Mouse (Mus musculus): ENCODE results near the gene Zbtb25.

The Zbtb25 gene

DNA sequence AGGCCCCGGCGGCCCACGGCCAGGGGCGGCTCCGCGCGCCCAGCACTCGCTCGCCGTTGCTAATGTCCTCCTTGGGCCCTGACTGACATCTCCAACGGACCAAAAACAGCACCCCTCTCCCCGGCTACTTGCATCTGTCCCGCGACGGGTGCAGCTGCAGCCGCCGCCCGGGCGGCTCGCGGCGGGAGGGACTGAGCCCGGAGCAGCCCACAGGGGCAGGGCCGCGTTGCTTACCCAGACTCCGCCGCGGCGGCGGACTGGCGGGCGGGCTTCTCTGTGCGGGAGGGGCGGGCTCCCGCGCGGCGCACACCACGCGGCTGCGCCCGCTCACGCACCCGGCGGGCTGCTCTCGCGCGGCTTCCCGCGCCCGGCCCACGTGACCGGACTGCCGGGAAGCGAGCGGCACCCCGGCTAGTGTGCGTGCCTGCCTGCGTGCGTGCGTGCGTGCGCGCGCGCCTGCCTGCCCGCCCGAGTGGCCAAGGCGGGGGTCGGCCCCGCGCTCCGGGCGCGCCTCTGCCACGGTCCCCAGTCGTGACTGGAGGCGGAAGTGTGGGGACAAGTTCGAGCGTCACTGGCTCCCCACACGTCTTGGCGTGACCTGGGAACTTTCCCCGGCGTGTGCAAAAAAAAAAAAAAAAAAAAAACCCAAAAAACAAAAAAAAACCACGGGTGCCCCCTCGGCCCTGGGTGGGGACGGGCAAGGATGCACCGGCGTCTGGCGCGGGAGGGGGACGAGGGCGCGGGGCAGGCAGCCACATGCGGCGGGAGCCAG lies at the start of gene Zbtb25:
Gene Zbtb25 (minus strand): TSS at position 397 of the 772 bp plus-strand sequence.
- peak; percentile 86 for DNase-seq (ENCODE audit: extremely low spot score, low spot score)

DNA sequence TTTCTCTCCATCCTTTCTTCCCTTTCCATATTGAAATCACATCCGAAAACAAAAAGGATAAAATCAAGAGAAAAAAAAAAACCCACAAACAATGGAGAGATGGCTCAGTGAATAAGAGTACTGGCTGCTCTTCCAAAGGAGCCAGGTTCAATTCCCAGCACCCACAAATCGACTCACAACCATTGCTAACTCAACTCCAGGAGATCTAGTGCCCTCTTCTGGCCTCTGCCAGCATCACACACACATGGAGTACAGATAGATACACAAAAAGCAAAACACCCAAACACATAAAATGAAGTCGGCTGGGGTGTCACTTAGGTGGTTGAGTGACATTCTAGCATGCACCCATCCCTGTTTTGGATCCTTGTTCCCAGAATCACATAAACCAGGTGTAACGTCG lies 48.9 kb upstream of the Zbtb25 start:
- DNase-seq (ENCODE audit: extremely low spot score, low spot score): no peak

DNA sequence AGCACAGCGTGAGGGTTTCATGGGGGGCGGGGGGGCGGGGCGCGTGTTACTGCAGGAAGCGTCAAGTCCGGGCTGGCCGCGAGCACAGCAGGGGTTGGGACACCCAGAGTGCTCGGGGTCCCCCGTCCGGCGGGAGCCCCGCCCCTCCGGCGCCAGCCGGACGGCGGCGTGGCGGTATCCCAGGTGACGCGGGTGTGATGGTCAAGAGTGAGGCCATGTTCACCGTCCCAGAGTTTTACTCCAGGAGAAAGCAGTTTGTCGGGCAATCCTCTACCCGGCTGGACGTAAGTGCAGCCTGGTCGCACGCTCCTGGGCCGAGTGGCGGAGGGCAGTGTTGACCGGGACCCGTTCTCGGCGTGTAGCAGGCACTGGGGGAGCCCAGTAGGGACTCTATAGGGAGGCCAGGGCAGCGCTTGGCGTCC lies 48.0 kb upstream of the Zbtb25 start, which contains the start of gene Ppp1r36:
Gene Ppp1r36 (plus strand): TSS at position 106 of the 422 bp plus-strand sequence.
- DNase-seq (ENCODE audit: extremely low spot score, low spot score): peak; percentile 56

DNA sequence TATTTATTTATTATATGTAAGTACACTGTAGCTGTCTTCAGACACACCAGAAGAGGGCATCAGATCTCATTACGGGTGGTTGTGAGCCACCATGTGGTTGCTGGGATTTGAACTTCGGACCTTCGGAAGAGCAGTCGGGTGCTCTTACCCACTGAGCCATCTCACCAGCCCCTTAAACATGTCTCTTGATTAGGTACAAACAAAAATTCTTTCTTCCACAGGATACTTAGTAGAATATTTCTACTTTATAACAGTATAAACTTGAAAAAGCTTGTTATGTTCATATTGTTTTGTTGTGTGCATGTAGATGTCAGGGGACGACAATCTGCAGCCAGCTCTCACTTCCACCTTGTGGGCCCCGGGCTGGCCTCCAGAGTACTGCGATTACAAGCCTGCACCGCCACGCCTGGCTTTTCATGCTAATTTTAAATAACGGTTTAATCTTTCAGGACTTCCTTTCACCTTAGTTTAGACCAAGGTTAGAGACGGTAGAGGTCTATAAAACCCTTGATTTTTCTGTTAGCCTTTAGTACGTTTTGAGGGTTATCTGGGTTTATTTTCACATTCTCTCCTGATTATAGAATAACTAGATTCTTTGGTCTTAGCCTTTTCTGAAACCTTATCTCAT lies 46.1 kb upstream of the Zbtb25 start:
- no peak for DNase-seq (ENCODE audit: extremely low spot score, low spot score)

DNA sequence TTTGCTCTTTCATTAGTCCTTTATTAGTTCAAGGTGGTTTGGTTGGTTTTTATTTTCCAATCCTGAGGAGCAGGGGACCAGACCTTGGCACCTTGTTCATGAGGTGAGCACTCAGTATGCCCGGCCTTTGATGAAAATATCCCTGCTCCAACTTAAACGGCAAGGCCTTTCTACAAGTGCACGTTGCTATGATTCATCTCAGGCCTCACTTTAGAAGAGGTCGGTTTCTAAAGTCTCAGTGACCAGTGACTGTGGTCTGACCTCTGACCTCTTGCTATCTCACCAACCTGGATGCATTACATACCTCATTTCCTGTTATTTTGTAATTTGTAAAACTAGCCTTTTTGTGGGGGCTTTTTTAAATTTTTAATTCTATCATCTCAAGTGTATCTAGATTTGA lies 39.8 kb upstream of the Zbtb25 start:
- DNase-seq (ENCODE audit: extremely low spot score, low spot score): no peak

DNA sequence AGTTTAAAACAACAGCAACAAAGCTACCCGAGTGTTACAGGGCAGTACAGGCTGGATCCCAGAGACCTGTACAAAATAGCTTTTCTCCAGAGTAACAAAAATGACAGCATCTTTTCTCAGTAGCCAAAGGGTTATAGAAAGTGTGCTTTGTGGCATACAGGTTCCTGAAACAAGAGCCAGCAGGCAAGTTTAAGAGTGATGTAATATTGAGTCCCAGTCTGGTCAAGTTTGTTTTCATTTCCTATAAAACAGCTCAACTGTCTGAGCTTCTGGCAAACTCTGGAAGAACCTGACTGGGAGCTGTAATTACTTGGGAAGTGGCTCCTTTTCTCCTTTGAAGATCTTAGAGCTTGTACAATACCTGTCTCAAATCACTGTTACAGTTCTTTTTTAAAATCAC lies 37.8 kb upstream of the Zbtb25 start:
- DNase-seq (ENCODE audit: extremely low spot score, low spot score): no peak

DNA sequence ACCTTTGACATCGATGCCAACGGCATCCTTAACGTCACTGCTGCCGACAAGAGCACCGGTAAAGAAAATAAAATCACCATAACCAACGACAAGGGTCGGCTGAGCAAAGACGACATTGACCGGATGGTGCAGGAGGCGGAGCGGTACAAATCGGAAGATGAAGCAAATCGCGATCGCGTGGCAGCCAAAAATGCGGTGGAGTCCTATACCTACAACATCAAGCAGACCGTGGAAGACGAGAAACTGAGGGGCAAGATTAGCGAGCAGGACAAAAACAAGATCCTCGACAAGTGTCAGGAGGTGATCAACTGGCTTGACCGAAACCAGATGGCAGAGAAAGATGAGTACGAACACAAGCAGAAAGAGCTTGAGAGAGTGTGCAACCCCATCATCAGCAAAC lies 36.6 kb upstream of the Zbtb25 start:
- peak; percentile 58 for DNase-seq (ENCODE audit: extremely low spot score, low spot score)

DNA sequence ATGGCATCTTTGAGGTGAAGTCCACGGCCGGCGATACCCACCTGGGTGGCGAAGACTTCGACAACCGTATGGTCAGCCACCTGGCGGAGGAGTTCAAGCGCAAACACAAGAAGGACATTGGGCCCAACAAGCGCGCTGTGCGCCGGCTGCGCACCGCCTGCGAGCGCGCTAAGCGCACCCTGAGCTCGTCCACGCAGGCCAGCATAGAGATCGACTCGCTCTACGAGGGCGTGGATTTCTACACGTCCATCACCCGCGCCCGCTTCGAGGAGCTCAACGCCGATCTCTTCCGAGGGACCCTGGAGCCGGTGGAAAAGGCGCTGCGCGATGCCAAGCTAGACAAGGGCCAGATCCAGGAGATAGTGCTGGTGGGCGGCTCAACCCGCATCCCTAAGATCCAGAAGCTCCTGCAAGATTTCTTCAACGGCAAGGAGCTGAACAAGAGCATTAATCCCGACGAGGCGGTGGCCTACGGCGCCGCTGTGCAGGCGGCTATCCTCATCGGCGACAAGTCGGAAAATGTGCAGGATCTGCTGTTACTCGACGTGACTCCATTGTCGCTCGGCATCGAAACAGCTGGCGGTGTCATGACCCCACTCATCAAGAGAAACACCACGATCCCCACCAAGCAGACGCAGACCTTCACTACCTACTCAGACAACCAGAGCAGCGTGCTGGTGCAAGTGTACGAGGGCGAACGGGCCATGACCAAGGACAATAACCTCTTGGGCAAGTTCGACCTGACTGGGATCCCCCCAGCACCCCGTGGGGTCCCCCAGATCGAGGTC lies 36.0 kb upstream of the Zbtb25 start:
- peak; percentile 63 for DNase-seq (ENCODE audit: extremely low spot score, low spot score)

DNA sequence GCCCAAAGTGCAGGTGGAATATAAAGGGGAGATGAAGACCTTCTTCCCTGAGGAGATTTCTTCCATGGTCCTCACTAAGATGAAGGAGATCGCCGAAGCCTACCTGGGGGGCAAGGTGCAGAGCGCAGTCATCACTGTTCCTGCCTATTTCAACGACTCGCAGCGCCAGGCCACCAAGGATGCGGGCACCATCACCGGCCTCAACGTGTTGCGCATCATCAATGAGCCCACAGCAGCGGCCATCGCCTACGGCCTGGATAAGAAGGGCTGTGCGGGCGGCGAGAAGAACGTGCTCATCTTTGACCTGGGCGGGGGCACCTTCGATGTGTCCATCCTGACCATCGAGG lies 35.4 kb upstream of the Zbtb25 start:
- DNase-seq (ENCODE audit: extremely low spot score, low spot score): no peak

DNA sequence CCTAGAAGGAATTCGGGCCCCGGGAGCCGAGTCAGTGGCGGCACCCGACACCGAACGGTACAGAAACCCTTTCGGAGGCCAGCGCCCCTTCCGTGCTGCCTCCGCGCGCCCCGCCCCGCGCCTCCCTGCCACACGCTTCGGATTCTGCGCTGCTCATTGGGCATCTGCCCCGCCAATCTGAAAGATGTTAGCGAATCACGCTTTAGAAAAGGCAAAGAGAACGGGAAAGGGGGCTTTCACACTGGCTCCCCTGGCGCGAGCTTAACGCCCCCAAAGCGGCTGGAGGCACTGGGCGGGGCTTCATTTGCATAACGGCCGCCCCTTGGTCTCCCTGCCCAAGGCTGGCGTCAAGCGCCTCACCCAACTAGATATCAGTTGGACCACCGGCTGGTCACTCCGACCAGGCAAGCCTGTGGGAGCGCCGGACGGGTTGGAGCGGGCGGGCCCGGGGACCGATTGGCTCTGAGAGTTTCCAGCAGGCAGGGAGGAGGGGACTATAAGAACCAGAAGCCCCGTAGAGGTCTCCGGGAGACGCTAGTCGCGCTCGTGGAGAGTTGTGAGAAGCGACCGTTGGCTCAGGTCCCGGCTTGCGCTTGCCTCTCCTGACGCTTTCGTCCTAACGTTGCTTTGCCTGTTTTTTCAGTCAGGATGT lies 34.6 kb upstream of the Zbtb25 start, which contains the start of gene Hspa2:
Gene Hspa2 (plus strand): TSS at position 291 of the 652 bp plus-strand sequence.
- DNase-seq (ENCODE audit: extremely low spot score, low spot score): peak; percentile 99

DNA sequence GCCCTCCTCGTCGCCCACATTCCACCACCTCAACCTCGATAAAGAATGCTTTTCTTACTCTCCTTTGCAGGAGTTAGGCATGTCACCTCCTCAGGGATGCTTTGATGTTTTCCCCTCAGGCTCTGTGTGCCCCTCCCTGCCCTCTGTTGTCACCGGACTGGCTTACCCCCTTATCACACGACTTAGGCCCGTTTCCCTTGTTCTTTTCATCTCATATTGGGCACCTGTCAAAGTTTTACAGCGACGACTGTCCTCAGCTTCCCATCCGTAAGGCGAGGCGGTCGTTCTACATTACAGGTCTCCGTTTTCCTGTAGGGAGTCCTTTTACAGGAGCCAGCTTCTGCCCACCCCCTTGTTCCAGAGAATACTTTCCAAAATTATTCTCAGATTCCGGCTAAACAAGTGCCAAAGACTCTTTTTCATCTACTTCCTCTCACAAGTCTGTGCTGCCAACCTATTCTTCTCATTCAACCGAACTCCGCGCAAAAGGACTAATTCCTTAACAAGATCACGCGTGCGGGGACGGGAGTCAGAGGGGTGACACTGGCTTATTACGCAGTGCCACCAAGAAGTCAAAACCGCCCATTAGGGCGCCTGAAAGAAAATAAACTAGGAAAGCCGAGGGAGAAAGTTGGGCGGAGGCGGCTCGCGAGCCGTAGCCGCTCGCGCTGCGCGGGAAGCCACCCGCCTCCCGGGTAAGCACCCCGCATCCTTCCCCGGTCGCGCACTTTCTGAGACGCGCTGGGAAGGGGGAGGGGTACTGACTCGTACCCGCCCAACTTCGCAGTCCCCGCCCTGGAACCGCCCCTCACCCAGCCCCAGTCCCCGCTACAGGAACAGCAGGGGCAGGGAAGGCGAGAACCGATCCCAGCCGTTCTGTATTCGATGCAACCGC lies 33.8 kb upstream of the Zbtb25 start:
- peak; percentile 27 for DNase-seq (ENCODE audit: extremely low spot score, low spot score)

DNA sequence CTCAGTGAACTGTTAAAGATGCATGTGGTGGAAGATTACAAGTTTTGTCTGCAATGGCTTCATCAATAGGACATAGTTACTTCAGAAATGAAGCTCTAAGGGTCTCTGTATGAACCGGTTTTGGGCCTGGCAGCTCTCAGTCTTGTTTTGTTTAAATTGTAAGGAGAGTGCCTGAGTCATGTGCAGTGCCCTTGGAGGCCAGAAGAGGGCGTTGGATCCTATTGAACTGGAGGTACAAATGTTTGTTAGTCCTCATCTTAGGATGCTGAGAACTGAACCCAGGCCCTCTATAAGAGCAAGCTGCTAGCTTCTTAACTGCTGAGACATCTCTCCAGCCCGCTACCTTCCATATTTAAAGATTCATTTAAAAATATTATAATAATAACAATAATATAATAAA lies 32.3 kb upstream of the Zbtb25 start:
- no peak for DNase-seq (ENCODE audit: extremely low spot score, low spot score)

DNA sequence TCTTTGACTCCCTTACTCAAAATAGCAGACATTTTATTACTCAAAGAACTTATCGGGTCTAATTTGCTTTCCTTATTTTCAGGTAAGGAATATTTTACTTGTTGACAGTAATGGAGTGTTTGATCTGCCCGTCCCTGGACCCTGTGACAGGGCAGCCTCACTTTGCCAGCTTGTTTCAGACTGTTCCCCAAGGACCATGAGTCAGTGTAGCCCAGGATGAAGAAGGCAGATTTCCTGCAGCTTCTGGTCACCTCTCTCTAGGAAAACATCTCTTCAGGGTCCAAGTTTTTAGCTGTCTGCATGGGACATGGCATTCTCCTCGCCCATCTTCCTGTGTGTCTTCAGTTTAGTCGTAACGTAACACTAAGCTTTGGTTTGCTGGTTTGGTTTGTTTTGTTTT lies 27.9 kb upstream of the Zbtb25 start:
- no peak for DNase-seq (ENCODE audit: extremely low spot score, low spot score)

DNA sequence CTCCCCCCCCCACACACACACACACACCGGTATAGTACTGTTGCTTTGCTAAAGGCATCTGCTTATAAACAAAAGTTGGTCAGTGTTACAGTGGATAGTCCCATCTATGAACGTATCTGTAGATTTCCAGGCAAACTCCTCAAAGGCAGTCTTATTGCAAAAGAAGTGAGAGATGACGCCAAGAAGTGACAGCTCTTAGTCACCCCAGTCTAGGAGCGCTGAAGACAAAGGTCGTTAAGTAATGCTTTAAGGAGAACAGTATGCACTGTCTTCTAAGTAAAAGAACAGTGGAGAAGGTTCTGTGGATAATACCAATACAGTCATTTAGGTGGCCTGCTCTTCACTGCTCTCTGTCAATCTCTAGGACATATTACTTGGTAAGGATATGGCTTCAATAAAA lies 23.6 kb upstream of the Zbtb25 start:
- no peak for DNase-seq (ENCODE audit: extremely low spot score, low spot score)

DNA sequence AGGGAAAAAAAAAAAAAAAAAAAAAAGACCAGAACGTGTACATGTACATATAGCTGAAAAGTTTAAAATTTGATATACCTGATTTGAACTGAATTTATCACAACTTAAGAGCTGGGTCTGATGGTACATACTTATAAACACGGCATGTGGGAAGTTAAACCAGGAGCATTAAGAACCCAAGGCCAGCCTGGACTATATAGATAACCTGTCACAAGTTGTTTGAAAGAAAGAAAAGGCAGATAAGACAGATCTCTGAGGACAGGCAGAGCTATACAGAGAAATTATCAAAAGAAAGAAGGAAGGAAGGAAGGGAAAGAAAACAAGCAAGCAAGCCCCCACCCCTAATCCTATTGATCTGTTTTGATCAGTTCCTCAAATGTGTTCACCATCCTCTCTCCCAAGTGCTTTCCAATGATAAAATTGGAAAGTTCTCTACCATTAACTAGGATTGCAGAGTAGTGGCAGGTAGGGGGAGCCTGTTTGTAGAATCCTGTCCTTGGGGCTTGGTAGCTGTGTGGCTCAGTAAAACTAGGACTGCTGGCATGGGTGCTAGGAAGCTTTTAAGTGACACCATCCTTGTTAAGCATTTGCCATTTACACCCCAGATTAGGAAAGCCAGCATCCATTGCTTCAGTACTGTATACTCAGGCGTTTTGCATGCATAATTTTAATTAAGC lies 22.3 kb upstream of the Zbtb25 start:
- no peak for DNase-seq (ENCODE audit: extremely low spot score, low spot score)

DNA sequence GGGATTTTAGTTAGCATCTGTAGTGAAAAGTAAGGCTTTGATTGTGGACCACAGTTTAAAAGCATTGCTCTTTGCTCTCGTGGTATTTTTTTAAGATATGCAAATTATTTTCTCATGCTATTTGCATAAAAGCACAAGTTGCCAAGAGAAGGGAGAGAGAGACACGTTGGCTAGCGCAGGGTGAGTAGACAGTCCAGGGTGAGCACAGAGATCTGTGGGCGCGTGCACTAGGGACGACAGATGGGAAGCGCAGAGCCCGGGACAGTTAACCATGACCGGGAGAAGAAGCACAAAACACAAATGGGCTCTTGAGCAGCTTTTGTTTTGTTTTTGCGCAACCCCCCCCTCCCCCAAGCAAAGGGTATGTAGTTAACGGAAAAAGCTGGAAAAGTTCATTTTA lies 19.4 kb upstream of the Zbtb25 start:
- no peak for DNase-seq (ENCODE audit: extremely low spot score, low spot score)

DNA sequence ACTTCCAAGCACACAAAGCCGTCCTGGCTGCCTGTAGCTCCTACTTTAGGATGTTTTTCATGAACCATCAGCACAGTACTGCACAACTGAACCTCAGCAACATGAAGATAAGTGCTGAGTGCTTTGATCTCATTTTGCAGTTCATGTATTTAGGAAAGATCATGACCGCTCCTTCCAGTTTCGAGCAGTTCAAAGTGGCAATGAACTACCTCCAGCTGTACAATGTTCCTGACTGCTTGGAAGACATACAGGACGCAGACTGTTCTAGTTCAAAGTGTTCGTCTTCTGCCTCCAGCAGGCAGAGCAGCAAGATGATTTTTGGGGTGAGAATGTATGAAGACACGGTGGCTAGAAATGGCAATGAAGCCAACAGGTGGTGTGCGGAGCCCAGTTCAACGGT lies 15.9 kb upstream of the Zbtb25 start:
- no peak for DNase-seq (ENCODE audit: extremely low spot score, low spot score)

DNA sequence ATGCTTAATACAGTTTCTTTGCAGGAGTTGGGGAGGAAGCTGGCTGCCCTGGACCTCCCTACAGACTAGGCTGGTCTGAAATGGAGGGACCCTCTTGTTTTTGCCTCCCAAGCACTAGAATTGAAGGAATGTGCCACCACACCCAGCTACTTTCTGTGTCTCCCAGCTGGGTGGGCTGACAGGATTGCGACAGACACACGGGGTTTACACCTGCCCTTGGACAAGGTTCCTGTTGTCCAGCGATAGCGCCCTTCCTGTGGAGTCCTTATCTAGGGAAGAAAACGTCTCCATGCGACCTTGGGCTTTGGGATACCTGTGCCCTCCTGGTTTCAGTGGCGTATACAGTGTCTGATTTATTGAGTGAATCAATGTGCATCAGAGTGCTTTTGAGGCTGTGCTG lies 10.7 kb upstream of the Zbtb25 start:
- no peak for DNase-seq (ENCODE audit: extremely low spot score, low spot score)

DNA sequence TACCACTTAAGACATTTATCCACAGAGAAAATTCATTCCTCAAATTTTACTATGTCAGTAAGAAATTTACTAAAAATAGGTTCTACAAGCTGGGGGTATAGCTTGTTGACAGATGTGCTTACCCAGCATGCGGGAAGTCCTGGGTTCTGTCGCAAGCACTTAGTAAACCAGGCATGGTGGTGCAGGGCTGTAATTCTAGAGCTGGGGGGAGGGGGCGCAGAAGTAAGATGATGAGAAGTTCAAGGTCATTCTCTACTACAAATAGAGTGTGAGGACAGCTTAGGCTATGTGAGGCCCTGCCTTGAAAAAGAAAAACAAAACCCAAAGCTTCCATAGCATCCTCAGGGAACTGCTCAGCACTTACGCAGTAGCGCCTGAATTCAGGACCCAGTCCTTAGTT lies 9.2 kb upstream of the Zbtb25 start:
- DNase-seq (ENCODE audit: extremely low spot score, low spot score): no peak

DNA sequence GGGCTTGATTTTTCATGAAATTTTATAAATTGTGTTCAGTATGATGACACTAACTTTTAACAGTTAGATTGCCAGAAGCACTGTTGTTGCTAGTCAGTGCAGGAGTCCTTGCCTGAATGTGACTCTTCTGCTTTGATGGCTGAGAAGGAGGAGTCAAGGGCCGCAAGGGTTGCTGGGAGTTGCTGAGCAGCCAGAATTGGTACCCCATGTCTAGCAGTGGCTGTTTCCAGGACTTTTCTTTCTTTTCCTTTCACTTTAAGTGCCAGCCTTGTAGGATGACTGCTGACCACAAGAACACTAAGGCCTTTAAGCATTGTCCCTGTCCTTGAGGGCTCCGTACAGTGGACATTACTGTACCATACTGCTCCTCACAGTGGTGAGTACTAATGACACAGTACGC lies 8.3 kb upstream of the Zbtb25 start:
- no peak for DNase-seq (ENCODE audit: extremely low spot score, low spot score)

Measured in neural tube, embryonic 10.5 days (tissue).